Mouse (Mus musculus): ENCODE data around the gene Tspoap1.

DNA sequence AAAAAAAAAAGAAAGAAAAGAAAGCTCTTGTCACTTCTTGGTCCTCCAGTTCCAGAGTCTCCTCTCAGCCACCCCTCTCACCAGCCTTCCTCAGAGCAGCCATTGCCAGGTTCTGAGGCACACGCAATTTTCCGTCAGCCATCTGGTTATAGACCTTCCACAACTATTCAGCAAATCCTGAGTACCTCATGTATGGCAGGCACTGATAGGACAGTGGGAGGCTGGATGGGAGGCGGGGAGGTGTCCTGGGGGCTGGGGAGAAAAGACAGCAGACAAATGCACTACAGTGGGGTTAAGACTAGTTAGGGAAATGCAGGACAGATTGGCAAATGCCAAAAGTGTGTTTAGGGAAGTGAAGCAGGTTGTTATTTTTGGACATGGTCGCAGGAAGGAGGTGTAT, 48.2 kb upstream of the Tspoap1 start:
- no peak for TF ChIP-seq CTCF (IDR thresholded peaks at IDR 0.05; ENCODE audit: insufficient read depth, low read depth, low read length)
- TF ChIP-seq POLR2A (IDR thresholded peaks at IDR 0.05; ENCODE audit: insufficient read depth, low read depth, low read length) = no peak

Measured in olfactory bulb, adult 2 months (tissue).